Mouse (Mus musculus) liver, adult 2 months (tissue): ENCODE data around the gene Wnt3a. TPM values are rescaled to one million over a fixed set of nuclear protein-coding genes. Genes with fewer than 3 reads are reported as not detected.
A peak's percentile ranks its signal among the peaks of the same experiment; 100 is the strongest.

Experiments
- DNase-seq: peaks from one replicate; pipeline ENCODE4 v3.0.0-alpha.2; 2011; ENCODE audit warnings: low read depth, low spot score; ENCODE audit errors: extremely low read depth
- H3K27ac ChIP-seq: fragments of 200-500 bp; replicated peaks from 2 replicates; pipeline ENCODE4 v1.5.1; 2012; ENCODE audit warnings: low read depth, mild to moderate bottlenecking, control low read depth, inconsistent platforms, low read length; ENCODE audit not compliant: insufficient read depth
- H3K27me3 ChIP-seq: fragments of 200-500 bp; 2 replicates; pipeline ENCODE4 v1.6.1; 2012; ENCODE audit warnings: mild to moderate bottlenecking, moderate library complexity, low read length, inconsistent platforms; ENCODE audit not compliant: control insufficient read depth, insufficient read depth
- H3K36me3 ChIP-seq: fragments of 200-500 bp; 2 replicates; pipeline ENCODE4 v1.6.1; 2012; ENCODE audit warnings: low read length, inconsistent platforms; ENCODE audit not compliant: control insufficient read depth, insufficient read depth
- H3K4me1 ChIP-seq: fragments of 200-500 bp; 2 replicates; pipeline ENCODE4 v1.6.1; 2011; ENCODE audit warnings: low read length; ENCODE audit not compliant: control insufficient read depth, insufficient read depth
- H3K4me3 ChIP-seq: fragments of 200-500 bp; 2 replicates; pipeline ENCODE4 v1.5.1; 2011; ENCODE audit warnings: low read depth, mild to moderate bottlenecking, control low read depth, low read length, moderate library complexity; ENCODE audit not compliant: insufficient read depth
- H3K79me2 ChIP-seq: fragments of 200-500 bp; 2 replicates; pipeline ENCODE4 v1.6.1; 2012; ENCODE audit warnings: inconsistent platforms, mild to moderate bottlenecking, low read length, moderate library complexity; ENCODE audit not compliant: control insufficient read depth, insufficient read depth
- H3K9ac ChIP-seq: fragments of 200-500 bp; 2 replicates; pipeline ENCODE4 v1.6.1; 2012; ENCODE audit warnings: low read depth, mild to moderate bottlenecking, control low read depth, inconsistent platforms, low read length
- CTCF ChIP-seq: fragments of 200-500 bp; IDR thresholded peaks from 2 replicates; pipeline ENCODE4 v1.5.1; 2011; ENCODE audit warnings: low read depth, low read length, control low read depth
- POLR2A ChIP-seq: fragments of 200-500 bp; IDR thresholded peaks from 2 replicates; pipeline ENCODE4 v1.6.1; 2011; ENCODE audit warnings: low read length, control low read depth; ENCODE audit not compliant: insufficient read depth; ENCODE audit errors: extremely low read depth
- WGBS: fragments of 180-500 bp; shearing (Covaris S2); methylation state at CpG from one replicate; pipeline ENCODE4 v1.1.7; 2018; 5-methylcytosine and 5-hydroxymethylcytosine counted together
- polyA plus RNA-seq: library from polyadenylated mRNA; depleted of rRNA; stranded (reverse); fragments of >200 nt; gene quantifications from 2 replicates; pipeline ENCODE4 v1.2.3, GENCODE M21; 2012
- total RNA-seq: library from RNA; depleted of rRNA; stranded (reverse); fragments of >200 nt; gene quantifications from 2 replicates; pipeline ENCODE4 v1.2.3, GENCODE M21; 2014

Wnt3a gene
- total and polyA plus RNA-seq, 2 experiments: not detected

DNA sequence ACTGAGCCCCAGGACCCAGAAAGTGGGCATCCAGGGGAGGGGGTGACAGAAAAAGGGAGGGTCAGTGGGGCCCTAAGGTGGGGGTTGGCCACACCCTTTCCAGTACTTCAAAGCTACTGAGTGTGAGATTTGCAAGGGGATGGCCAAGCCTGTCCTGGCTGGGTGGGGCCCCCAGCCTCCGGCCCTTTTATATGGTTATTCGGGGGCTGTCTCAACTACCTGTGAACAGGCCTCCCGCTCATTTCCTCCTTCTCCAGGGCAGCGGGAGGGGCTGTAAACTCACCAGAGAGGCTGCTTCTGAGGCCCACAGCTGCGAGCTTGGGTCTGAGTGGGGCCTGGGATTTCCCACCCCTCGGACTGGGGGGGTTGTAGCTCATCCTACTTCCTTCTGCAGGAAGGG, 46.7 kb downstream of the Wnt3a start:
- H3K27ac ChIP-seq: no peak overlapping the region
- H3K4me1 ChIP-seq: no peaks in the 10 kb centered on the region
- H3K4me3 ChIP-seq: no peak overlapping the region
- H3K9ac ChIP-seq: no peak overlapping the region
- DNase-seq: no peak
- H3K36me3 ChIP-seq: no peaks in the 10 kb centered on the region
- TF ChIP-seq POLR2A (no peak), CTCF (no peak)
- WGBS: 60% methylated on average over 6 of the region's 6 CpGs
- no peaks in the 10 kb centered on the region for H3K27me3 ChIP-seq
- H3K79me2 ChIP-seq: no peaks in the 10 kb centered on the region

DNA sequence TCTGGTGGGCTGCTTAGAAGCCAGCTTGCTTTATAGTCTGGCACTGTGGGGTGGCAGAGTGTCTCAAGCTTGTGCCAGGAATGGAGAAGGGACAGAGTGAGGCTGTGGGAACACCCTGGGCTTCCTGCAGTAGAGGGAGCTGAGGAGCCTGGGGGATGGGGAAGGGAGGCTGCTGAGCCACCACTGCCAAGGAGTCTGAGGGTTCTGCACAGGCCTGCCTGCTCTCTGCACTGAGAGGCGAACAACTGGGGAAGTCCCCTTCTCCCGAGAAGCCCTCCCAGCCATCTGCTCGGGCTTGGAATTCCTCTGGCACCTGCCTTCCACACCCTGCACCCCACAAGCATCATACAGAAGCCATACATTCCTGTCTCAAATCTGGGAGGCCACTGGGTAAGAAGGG, 48.7 kb downstream of the Wnt3a start:
- TF ChIP-seq POLR2A (no peak), CTCF (no peak)
- Histone ChIP-seq H3K36me3 (no peaks in the 10 kb centered on the region), H3K9ac (no peak overlapping the region), H3K4me3 (no peak overlapping the region), H3K27ac (no peak overlapping the region), H3K79me2 (no peaks in the 10 kb centered on the region), H3K4me1 (no peaks in the 10 kb centered on the region), H3K27me3 (no peaks in the 10 kb centered on the region)
- WGBS: 51% methylated on average over 3 of the region's 3 CpGs
- DNase-seq: no peak

DNA sequence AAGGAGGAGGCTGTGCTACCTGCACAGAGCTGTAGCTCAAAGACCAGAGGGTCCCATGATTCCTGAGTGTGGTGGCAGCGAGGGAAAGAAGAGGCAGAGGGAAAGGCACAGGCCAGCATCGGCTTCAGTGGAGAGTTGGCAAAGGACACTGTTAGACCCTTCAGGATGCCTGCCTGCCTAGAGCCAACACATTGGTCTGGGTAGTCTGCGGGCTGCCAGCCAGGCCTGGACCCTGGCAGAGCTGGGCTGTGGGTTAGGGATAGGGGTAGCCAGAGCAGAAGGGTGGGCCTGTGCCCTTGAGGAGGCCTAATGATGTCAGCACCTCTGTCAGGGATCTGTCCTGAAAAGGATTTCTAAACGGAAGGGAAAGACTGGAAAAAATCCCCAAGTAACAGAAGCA, 50.8 kb downstream of the Wnt3a start:
- H3K27me3 ChIP-seq: no peaks in the 10 kb centered on the region

DNA sequence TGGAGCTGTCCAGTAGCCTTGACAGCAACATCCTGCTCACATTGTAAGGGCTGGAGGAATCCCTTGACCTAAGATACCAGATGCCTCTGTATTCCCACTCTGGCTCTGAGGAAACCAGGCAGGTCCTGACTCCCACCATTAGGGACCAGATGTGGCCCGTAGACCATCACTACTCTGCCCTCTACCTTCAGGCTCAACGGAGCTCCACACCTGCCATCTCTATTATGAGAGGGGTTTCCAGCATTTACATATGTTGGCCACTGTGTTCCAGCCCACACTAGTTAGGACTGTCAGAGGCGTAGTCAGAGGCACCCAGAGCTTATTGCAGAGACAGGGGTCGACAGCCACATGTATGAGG, 51.1 kb downstream of the Wnt3a start:
- H3K4me1 ChIP-seq: no peaks in the 10 kb centered on the region
- H3K36me3 ChIP-seq: no peaks in the 10 kb centered on the region
- no peak for DNase-seq
- no peak overlapping the region for H3K9ac ChIP-seq
- 57% methylated on average over 4 of the region's 4 CpGs for WGBS
- H3K4me3 ChIP-seq: no peak overlapping the region
- no peaks in the 10 kb centered on the region for H3K79me2 ChIP-seq
- TF ChIP-seq POLR2A (no peak), CTCF (no peak)
- no peaks in the 10 kb centered on the region for H3K27me3 ChIP-seq
- H3K27ac ChIP-seq: no peak overlapping the region

More for the DNA sequence above, 50.8 kb downstream of the Wnt3a start:
- Histone ChIP-seq H3K27ac (no peak overlapping the region), H3K79me2 (no peaks in the 10 kb centered on the region), H3K4me3 (no peak overlapping the region), H3K9ac (no peak overlapping the region), H3K4me1 (no peaks in the 10 kb centered on the region), H3K36me3 (no peaks in the 10 kb centered on the region)
- no peak for DNase-seq
- no peak for TF ChIP-seq POLR2A
- no peak for TF ChIP-seq CTCF
- WGBS: 81% methylated on average over 4 of the region's 4 CpGs

DNA sequence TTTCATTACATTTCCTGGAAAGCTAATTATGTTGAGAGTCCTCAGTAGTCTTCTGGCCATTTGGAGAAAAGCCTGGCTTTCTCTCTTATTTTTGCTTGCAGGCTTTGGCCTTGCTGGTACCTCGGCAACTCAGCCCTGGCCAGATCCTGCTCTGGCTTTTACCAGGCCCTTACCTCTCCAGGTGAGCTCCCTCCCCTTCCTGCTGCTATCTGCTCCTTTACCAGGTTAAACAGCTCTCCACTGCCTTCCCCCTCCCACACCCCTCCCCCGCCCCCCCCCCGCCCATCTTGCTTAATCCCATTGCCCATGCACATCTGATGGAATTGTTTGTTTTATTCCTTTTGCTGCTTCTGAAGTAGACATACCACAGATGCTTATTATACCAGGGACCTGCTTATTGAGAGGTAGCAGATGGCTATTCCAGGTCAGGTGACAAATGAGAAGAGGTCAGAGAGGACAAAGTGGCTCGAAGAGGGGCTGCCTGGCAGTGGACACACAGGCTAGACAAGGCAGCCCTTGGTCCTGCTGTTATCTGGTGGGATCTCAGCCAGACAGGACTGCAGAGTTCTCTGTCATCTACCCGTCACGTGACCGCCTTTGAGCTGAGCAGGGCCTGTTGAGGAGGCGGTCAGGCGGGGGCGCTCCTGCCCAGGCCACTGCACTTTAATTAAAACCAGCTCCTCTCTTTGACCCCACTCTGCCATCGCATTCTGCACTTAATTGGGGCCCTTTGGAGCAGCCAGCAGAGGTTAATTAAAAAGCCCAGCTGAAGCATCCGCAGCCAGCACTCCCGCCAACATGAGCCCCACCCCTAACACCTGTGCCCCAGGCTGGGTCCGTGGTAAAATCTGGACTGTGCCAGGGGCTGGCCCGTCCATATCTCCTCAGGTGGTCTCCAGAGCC, 51.8 kb downstream of the Wnt3a start:
- TF ChIP-seq CTCF: peak; percentile 68
- no peak for TF ChIP-seq POLR2A
- Histone ChIP-seq H3K36me3 (no peaks in the 10 kb centered on the region), H3K9ac (no peak overlapping the region), H3K27ac (no peak overlapping the region), H3K4me1 (no peaks in the 10 kb centered on the region), H3K79me2 (no peaks in the 10 kb centered on the region), H3K27me3 (no peaks in the 10 kb centered on the region), H3K4me3 (no peak overlapping the region)
- DNase-seq: peak; percentile 70
- WGBS: 12% methylated on average over 15 of the region's 15 CpGs

GRCm38 (mm10) chr11:59232797-59233196, 57.8 kb downstream of the Wnt3a start:
- no peaks in the 10 kb centered on the region for H3K27me3 ChIP-seq
- 82% methylated on average over 2 of the region's 2 CpGs for WGBS
- TF ChIP-seq POLR2A: no peak

More at GRCm38 (mm10) chr11:59232797-59233196, 57.8 kb downstream of the Wnt3a start:
- Histone ChIP-seq H3K4me3 (no peak overlapping the region), H3K27ac (no peak overlapping the region), H3K79me2 (peaks cover 2% of the 10 kb centered on the region), H3K4me1 (peaks cover 7% of the 10 kb centered on the region), H3K36me3 (no peaks in the 10 kb centered on the region), H3K9ac (no peak overlapping the region)
- DNase-seq: no peak
